Mouse (Mus musculus) monocyte, adult 5-6 weeks (primary cell): ENCODE data around the gene Frmd4a. TPM values are rescaled to one million over a fixed set of nuclear protein-coding genes. Genes with fewer than 3 reads are reported as not detected.
"Not testable (repeated sequence)": the region's sequence is repeated elsewhere in the genome, so short reads cannot be mapped to it uniquely, and the experiment has no call there.

ENCODE experiments used
- ATAC-seq: fragments of 153-309, 156-312 bp; replicated peaks from 2 replicates; pipeline ENCODE4 v1.8.0; 2017; ENCODE audit warnings: mild to moderate bottlenecking; ENCODE audit not compliant: low TSS enrichment, insufficient number of reproducible peaks, severe bottlenecking, poor library complexity, low FRiP score
- total RNA-seq: library from RNA; stranded (forward); fragments of 200-1000, 200-491, 200-594 nt; gene quantifications from 3 replicates; pipeline ENCODE4 v1.2.3, GENCODE M21; 2017

The Frmd4a gene
- total RNA-seq, 1 experiment from 2014 or later: 4.6 TPM

GRCm38 (mm10) chr2:4601034-4601890, 583.7 kb downstream of the Frmd4a start:
- no peak; the same call in 1 of the 2 replicates for ATAC-seq

GRCm38 (mm10) chr2:4603361-4603945, 585.9 kb downstream of the Frmd4a start:
- no peak for ATAC-seq

GRCm38 (mm10) chr2:4606559-4606958, 589.0 kb downstream of the Frmd4a start:
- no peak for ATAC-seq

GRCm38 (mm10) chr2:4608253-4608652, 590.7 kb downstream of the Frmd4a start:
- ATAC-seq: no peak

- ATAC-seq: no peak
These were observed 591.9 kb downstream of the Frmd4a start for GRCm38 (mm10) chr2:4609433-4609832.

GRCm38 (mm10) chr2:4611295-4611694, 593.8 kb downstream of the Frmd4a start:
- no peak for ATAC-seq

DNA sequence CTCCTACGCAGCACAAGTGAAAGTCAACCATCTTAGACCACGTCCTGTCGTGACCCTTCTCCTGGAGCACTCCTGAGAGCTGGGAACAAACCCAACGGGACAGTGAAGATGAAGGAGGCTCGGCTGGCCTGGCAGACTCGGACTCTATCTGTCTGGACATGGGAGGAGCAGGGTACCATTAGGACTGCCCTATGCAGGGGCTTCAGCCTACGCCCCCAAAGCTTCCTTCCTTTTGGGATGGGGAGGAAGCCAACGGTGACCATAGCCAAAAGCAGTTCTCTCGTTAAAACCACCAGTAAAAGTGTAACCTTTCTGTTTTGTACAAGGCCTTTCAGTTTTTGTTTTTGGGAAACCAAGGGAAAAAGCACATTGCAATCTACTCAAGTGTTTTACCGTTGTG, 594.2 kb downstream of the Frmd4a start:
- ATAC-seq: no peak

DNA sequence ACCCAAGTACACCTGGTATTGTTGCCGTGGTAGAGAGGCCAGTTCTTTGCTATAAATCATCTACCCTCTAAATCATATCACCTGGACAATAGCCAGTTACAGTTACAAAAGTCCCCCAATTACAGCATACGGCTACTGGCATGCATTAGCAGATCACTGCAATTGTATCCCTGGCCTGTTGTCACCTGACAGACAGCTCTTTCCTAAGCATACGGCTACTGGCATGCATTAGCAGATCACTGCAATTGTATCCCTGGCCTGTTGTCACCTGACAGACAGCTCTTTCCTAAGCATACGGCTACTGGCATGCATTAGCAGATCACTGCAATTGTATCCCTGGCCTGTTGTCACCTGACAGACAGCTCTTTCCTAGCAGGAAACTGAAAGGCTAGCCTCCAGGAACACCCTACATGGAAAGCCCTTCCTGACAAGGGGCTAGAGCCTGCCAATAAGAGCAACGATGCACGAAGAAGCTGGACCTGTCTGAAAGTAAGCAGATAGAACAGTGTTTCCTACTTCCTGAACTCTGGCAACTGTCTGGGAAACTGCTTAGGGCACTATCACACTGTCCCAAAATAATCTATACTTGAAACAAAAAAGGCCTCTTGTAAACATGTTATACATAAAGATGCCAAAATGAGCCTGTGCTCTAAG, 596.9 kb downstream of the Frmd4a start:
- not testable (repeated sequence) for ATAC-seq

DNA sequence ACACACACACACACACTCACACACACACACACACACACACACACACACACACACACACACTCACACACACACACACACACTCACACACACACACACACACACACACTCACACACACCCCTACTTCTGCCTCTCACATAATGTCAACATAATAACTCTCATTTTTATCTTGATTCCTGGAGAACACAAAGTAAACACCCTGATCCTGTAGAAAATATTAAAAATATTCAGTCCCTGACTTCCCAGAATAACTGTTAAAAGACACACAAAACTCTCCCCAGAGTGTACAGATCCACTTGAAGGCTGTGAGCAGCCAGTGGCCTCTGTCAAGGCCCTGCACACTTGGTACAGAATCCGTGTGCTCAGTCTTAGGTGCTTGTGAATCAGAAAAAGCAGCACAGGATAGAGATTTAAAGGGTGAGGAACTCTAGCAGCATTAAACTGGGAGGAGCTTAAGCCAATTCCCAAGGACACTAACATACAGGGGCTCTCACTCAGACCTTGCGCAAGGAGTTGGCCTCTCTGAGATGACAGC, 597.6 kb downstream of the Frmd4a start:
- no peak for ATAC-seq

GRCm38 (mm10) chr2:4616995-4617394, 599.5 kb downstream of the Frmd4a start:
- ATAC-seq: no peak

DNA sequence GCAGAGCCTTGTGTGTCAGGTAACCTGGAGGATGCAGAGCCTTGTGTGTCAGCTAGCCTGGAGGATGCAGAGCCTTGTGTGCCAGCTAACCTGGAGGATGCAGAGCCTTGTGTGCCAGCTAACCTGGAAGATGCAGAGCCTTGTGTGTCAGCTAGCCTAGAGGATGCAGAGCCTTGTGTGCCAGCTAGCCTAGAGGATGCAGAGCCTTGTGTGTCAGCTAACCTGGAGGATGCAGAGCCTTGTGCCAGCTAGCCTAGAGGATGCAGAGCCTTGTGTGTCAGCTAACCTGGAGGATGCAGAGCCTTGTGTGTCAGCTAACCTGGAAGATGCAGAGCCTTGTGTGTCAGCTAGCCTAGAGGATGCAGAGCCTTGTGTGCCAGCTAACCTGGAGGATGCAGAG, 601.6 kb downstream of the Frmd4a start:
- not testable (repeated sequence) for ATAC-seq

GRCm38 (mm10) chr2:4619893-4620593, 602.5 kb downstream of the Frmd4a start:
- ATAC-seq: no peak

- ATAC-seq: no peak
These were observed 603.3 kb downstream of the Frmd4a start for GRCm38 (mm10) chr2:4620640-4621401.

GRCm38 (mm10) chr2:4621471-4621985, 604.0 kb downstream of the Frmd4a start:
- no peak for ATAC-seq

- no peak for ATAC-seq
These were observed 609.4 kb downstream of the Frmd4a start for GRCm38 (mm10) chr2:4626911-4627310.

GRCm38 (mm10) chr2:4628920-4629319, 611.4 kb downstream of the Frmd4a start:
- ATAC-seq: no peak

DNA sequence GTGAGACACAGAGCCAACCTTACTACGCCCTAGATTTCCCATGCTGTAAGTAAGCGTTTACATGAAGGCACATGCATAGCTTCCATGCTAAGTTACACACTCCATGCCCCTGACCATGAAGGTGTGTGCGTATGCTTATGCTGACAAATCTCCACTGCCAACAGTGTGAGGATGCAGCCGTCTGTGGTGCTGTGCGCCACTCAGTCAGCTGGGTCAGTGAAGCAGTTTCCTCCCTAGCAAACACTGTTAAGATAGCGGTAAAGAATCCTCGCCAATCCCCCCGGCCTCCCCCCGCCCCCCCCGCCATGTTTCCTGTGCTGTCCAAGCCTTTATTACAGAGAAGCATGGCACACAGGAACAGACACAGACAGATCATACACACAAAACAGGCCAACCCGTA, 612.0 kb downstream of the Frmd4a start:
- no peak for ATAC-seq

- ATAC-seq: no peak
These were observed 612.8 kb downstream of the Frmd4a start for GRCm38 (mm10) chr2:4630197-4630835.
